Mouse (Mus musculus): ENCODE measurements around the gene Prkcq. TPM values are rescaled to one million over a fixed set of nuclear protein-coding genes. Genes with fewer than 3 reads are reported as not detected.

The Prkcq gene
- polyA plus RNA-seq, 1 experiment from 2014 or later: 5.9 TPM

- 75% methylated on average over 3 of the region's 3 CpGs for WGBS
- no peak for ATAC-seq (replicated peaks; ENCODE audit: extremely low read depth, insufficient read depth, low FRiP score)
- no peak overlapping the region for H3K4me2 ChIP-seq (ENCODE audit: low read depth, low read length)
- H3K36me3 ChIP-seq (ENCODE audit: control insufficient read depth, insufficient read depth): no peaks in the 10 kb centered on the region
- no peaks in the 10 kb centered on the region for H3K9me3 ChIP-seq (replicated peaks; ENCODE audit: control insufficient read depth, low read length)
- no peak overlapping the region for H3K9ac ChIP-seq (ENCODE audit: low read length)
- H3K27me3 ChIP-seq (ENCODE audit: control insufficient read depth, insufficient read depth, low read length): no peaks in the 10 kb centered on the region
- no peaks in the 10 kb centered on the region for H3K4me1 ChIP-seq (ENCODE audit: control insufficient read depth, insufficient read depth, low read length)
- H3K27ac ChIP-seq (ENCODE audit: low read length): no peak overlapping the region
- H3K4me3 ChIP-seq (ENCODE audit: low read length): no peak overlapping the region
These were observed 53.0 kb downstream of the Prkcq start for GRCm38 (mm10) chr2:11224808-11225484.

GRCm38 (mm10) chr2:11225485-11225876 is 53.6 kb downstream of the Prkcq start:
- no peak overlapping the region for H3K4me3 ChIP-seq (ENCODE audit: low read length)
- no peaks in the 10 kb centered on the region for H3K4me1 ChIP-seq (ENCODE audit: control insufficient read depth, insufficient read depth, low read length)
- H3K27me3 ChIP-seq (ENCODE audit: control insufficient read depth, insufficient read depth, low read length): no peaks in the 10 kb centered on the region
- H3K4me2 ChIP-seq (ENCODE audit: low read depth, low read length): no peak overlapping the region
- H3K9ac ChIP-seq (ENCODE audit: low read length): no peak overlapping the region
- no peak overlapping the region for H3K27ac ChIP-seq (ENCODE audit: low read length)
- no peaks in the 10 kb centered on the region for H3K9me3 ChIP-seq (replicated peaks; ENCODE audit: control insufficient read depth, low read length)
- ATAC-seq (replicated peaks; ENCODE audit: extremely low read depth, insufficient read depth, low FRiP score): no peak
- H3K36me3 ChIP-seq (ENCODE audit: control insufficient read depth, insufficient read depth): no peaks in the 10 kb centered on the region
- 74% methylated on average over 5 of the region's 5 CpGs for WGBS

GRCm38 (mm10) chr2:11226555-11226954 is 54.6 kb downstream of the Prkcq start:
- Histone ChIP-seq H3K36me3 (ENCODE audit: control insufficient read depth, insufficient read depth) (no peaks in the 10 kb centered on the region), H3K4me2 (ENCODE audit: low read depth, low read length) (no peak overlapping the region), H3K4me3 (ENCODE audit: low read length) (no peak overlapping the region), H3K27ac (ENCODE audit: low read length) (no peak overlapping the region), H3K4me1 (ENCODE audit: control insufficient read depth, insufficient read depth, low read length) (no peaks in the 10 kb centered on the region), H3K9ac (ENCODE audit: low read length) (no peak overlapping the region), H3K27me3 (ENCODE audit: control insufficient read depth, insufficient read depth, low read length) (no peaks in the 10 kb centered on the region), H3K9me3 (replicated peaks; ENCODE audit: control insufficient read depth, low read length) (no peaks in the 10 kb centered on the region)
- 74% methylated on average over 7 of the region's 7 CpGs for WGBS
- no peak for ATAC-seq (replicated peaks; ENCODE audit: extremely low read depth, insufficient read depth, low FRiP score)

- ATAC-seq (replicated peaks; ENCODE audit: extremely low read depth, insufficient read depth, low FRiP score): no peak
- Histone ChIP-seq H3K27me3 (ENCODE audit: control insufficient read depth, insufficient read depth, low read length) (no peaks in the 10 kb centered on the region), H3K9me3 (replicated peaks; ENCODE audit: control insufficient read depth, low read length) (no peaks in the 10 kb centered on the region), H3K4me1 (ENCODE audit: control insufficient read depth, insufficient read depth, low read length) (no peaks in the 10 kb centered on the region), H3K4me2 (ENCODE audit: low read depth, low read length) (no peak overlapping the region), H3K27ac (ENCODE audit: low read length) (no peak overlapping the region), H3K4me3 (ENCODE audit: low read length) (no peak overlapping the region), H3K36me3 (ENCODE audit: control insufficient read depth, insufficient read depth) (no peaks in the 10 kb centered on the region), H3K9ac (ENCODE audit: low read length) (no peak overlapping the region)
- 53% methylated on average over 2 of the region's 2 CpGs for WGBS
These were observed 57.2 kb downstream of the Prkcq start for GRCm38 (mm10) chr2:11229126-11229525.

- no peaks in the 10 kb centered on the region for H3K36me3 ChIP-seq (ENCODE audit: control insufficient read depth, insufficient read depth)
- 66% methylated on average over 3 of the region's 3 CpGs for WGBS
- no peaks in the 10 kb centered on the region for H3K4me1 ChIP-seq (ENCODE audit: control insufficient read depth, insufficient read depth, low read length)
- no peaks in the 10 kb centered on the region for H3K9me3 ChIP-seq (replicated peaks; ENCODE audit: control insufficient read depth, low read length)
- H3K4me3 ChIP-seq (ENCODE audit: low read length): no peak overlapping the region
- ATAC-seq (replicated peaks; ENCODE audit: extremely low read depth, insufficient read depth, low FRiP score): no peak
- no peaks in the 10 kb centered on the region for H3K27me3 ChIP-seq (ENCODE audit: control insufficient read depth, insufficient read depth, low read length)
- no peak overlapping the region for H3K27ac ChIP-seq (ENCODE audit: low read length)
- no peak overlapping the region for H3K4me2 ChIP-seq (ENCODE audit: low read depth, low read length)
- no peak overlapping the region for H3K9ac ChIP-seq (ENCODE audit: low read length)
These were observed 59.2 kb downstream of the Prkcq start for GRCm38 (mm10) chr2:11231118-11231517.

GRCm38 (mm10) chr2:11231988-11232387 is 60.1 kb downstream of the Prkcq start:
- Histone ChIP-seq H3K9me3 (replicated peaks; ENCODE audit: control insufficient read depth, low read length) (no peaks in the 10 kb centered on the region), H3K4me2 (ENCODE audit: low read depth, low read length) (no peak overlapping the region), H3K27me3 (ENCODE audit: control insufficient read depth, insufficient read depth, low read length) (no peaks in the 10 kb centered on the region), H3K4me1 (ENCODE audit: control insufficient read depth, insufficient read depth, low read length) (no peaks in the 10 kb centered on the region), H3K27ac (ENCODE audit: low read length) (no peak overlapping the region), H3K36me3 (ENCODE audit: control insufficient read depth, insufficient read depth) (no peaks in the 10 kb centered on the region), H3K4me3 (ENCODE audit: low read length) (no peak overlapping the region), H3K9ac (ENCODE audit: low read length) (no peak overlapping the region)
- no peak for ATAC-seq (replicated peaks; ENCODE audit: extremely low read depth, insufficient read depth, low FRiP score)
- WGBS: 90% methylated on average over 5 of the region's 5 CpGs

GRCm38 (mm10) chr2:11238254-11238653 is 66.3 kb downstream of the Prkcq start:
- ATAC-seq (replicated peaks; ENCODE audit: extremely low read depth, insufficient read depth, low FRiP score): no peak
- H3K36me3 ChIP-seq (ENCODE audit: control insufficient read depth, insufficient read depth): no peaks in the 10 kb centered on the region
- no peaks in the 10 kb centered on the region for H3K27me3 ChIP-seq (ENCODE audit: control insufficient read depth, insufficient read depth, low read length)
- H3K9me3 ChIP-seq (replicated peaks; ENCODE audit: control insufficient read depth, low read length): no peaks in the 10 kb centered on the region
- no peak overlapping the region for H3K27ac ChIP-seq (ENCODE audit: low read length)
- H3K9ac ChIP-seq (ENCODE audit: low read length): no peak overlapping the region
- WGBS: 81% methylated on average over 4 of the region's 4 CpGs
- no peak overlapping the region for H3K4me2 ChIP-seq (ENCODE audit: low read depth, low read length)
- H3K4me1 ChIP-seq (ENCODE audit: control insufficient read depth, insufficient read depth, low read length): no peaks in the 10 kb centered on the region
- H3K4me3 ChIP-seq (ENCODE audit: low read length): no peak overlapping the region

GRCm38 (mm10) chr2:11239523-11239922 is 67.6 kb downstream of the Prkcq start:
- no peak overlapping the region for H3K9ac ChIP-seq (ENCODE audit: low read length)
- H3K4me2 ChIP-seq (ENCODE audit: low read depth, low read length): no peak overlapping the region
- no peaks in the 10 kb centered on the region for H3K4me1 ChIP-seq (ENCODE audit: control insufficient read depth, insufficient read depth, low read length)
- no peak for ATAC-seq (replicated peaks; ENCODE audit: extremely low read depth, insufficient read depth, low FRiP score)
- no peak overlapping the region for H3K27ac ChIP-seq (ENCODE audit: low read length)
- no peaks in the 10 kb centered on the region for H3K27me3 ChIP-seq (ENCODE audit: control insufficient read depth, insufficient read depth, low read length)
- H3K36me3 ChIP-seq (ENCODE audit: control insufficient read depth, insufficient read depth): no peaks in the 10 kb centered on the region
- no peak overlapping the region for H3K4me3 ChIP-seq (ENCODE audit: low read length)
- no peaks in the 10 kb centered on the region for H3K9me3 ChIP-seq (replicated peaks; ENCODE audit: control insufficient read depth, low read length)

- no peak overlapping the region for H3K27ac ChIP-seq (ENCODE audit: low read length)
- no peak overlapping the region for H3K4me2 ChIP-seq (ENCODE audit: low read depth, low read length)
- no peaks in the 10 kb centered on the region for H3K36me3 ChIP-seq (ENCODE audit: control insufficient read depth, insufficient read depth)
- H3K9me3 ChIP-seq (replicated peaks; ENCODE audit: control insufficient read depth, low read length): no peaks in the 10 kb centered on the region
- ATAC-seq (replicated peaks; ENCODE audit: extremely low read depth, insufficient read depth, low FRiP score): no peak
- H3K27me3 ChIP-seq (ENCODE audit: control insufficient read depth, insufficient read depth, low read length): no peaks in the 10 kb centered on the region
- H3K4me3 ChIP-seq (ENCODE audit: low read length): no peak overlapping the region
- no peaks in the 10 kb centered on the region for H3K4me1 ChIP-seq (ENCODE audit: control insufficient read depth, insufficient read depth, low read length)
- H3K9ac ChIP-seq (ENCODE audit: low read length): no peak overlapping the region
- WGBS: 67% methylated on average over 7 of the region's 7 CpGs
These were observed 74.0 kb downstream of the Prkcq start for GRCm38 (mm10) chr2:11245926-11246325.
